12 mouse cellular contexts compared by ENCODE assay signal in genomic region chr6:83013444-83013843, GRCm38 (mm10). TPM values are rescaled to one million over a fixed set of nuclear protein-coding genes. Genes with fewer than 3 reads are reported as not detected.
DNase-seq lines count a peak whose midpoint lies in the region; ATAC-seq and TF ChIP-seq lines count a peak whose summit lies in the region.
"Had no signal": no experiment of that assay in that cellular context is flagged by ENCODE, and none has a peak within 500 bp of the region (broad histone marks: within the 10 kb centered on the region; RNA-seq: fewer than 3 reads in every experiment).

No protein-coding gene starts in this region.

- peaks cover 42% of the 10 kb centered on the region for H3K4me1 ChIP-seq in liver, embryonic 11.5 days (replicated peaks; ENCODE audit: control insufficient read depth, insufficient read depth, low read length)
- peaks cover 42 to 54% of the 10 kb centered on the region in 2 experiments for H3K4me1 ChIP-seq in MEL (ENCODE audit: control insufficient read depth in 1 of 2, insufficient read depth in 2 of 2, low read length in 2 of 2)
- H3K4me1 ChIP-seq: neural tube, embryonic 15.5 days had no signal

- H3K9me3 ChIP-seq in liver, embryonic 11.5 days (ENCODE audit: control insufficient read depth, low read length) = no peaks in the 10 kb centered on the region
- H3K9me3 ChIP-seq in MEL (replicated peaks; ENCODE audit: insufficient read depth, low read length) = no peaks in the 10 kb centered on the region
- H3K9me3 ChIP-seq: neural tube, embryonic 15.5 days had no signal

- no peak overlapping the region for H3K9ac ChIP-seq in liver, embryonic 11.5 days (ENCODE audit: low read depth, low read length)
- H3K9ac ChIP-seq in MEL (ENCODE audit: control insufficient read depth, low read depth, low read length, poor library complexity, severe bottlenecking) = peak overlapping the region; percentile 73
- H3K9ac ChIP-seq: neural tube, embryonic 15.5 days had no signal

- no peak overlapping the region for H3K4me3 ChIP-seq in liver, embryonic 11.5 days (ENCODE audit: low read depth, low read length)
- peak overlapping the region; percentile 3 to 6; a peak in 2 of 4 replicates for H3K4me3 ChIP-seq in MEL (ENCODE audit: control insufficient read depth in 1 of 2, insufficient read depth in 1 of 2, low read depth in 2 of 2, low read length in 2 of 2)
- H3K4me3 ChIP-seq: heart, adult 2 months; neural tube, embryonic 15.5 days had no signal

- WGBS in liver, embryonic 11.5 days = 77% methylated on average over 5 of the region's 5 CpGs

- no peak for DNase-seq in liver, embryonic 11.5 days (ENCODE audit: low spot score)
- DNase-seq in liver = no peak
- DNase-seq in MEL (ENCODE audit: low read depth, low spot score) = peak; percentile 72
- peak; percentile 65 for DNase-seq in induced T-regulatory cell, adult 2 months (ENCODE audit: low read depth)
- no peak for DNase-seq in layer of hippocampus, adult 9-11 months
- no peak for DNase-seq in urinary bladder, postnatal 25 days (ENCODE audit: low spot score)
- DNase-seq in urinary bladder, postnatal 4 days (ENCODE audit: low spot score in 2 of 2) = no peak
- DNase-seq: cerebellum, adult 9-10 months; heart, adult 2 months had no signal

- no peak for TF ChIP-seq RAD21 in MEL (IDR thresholded peaks at IDR 0.05; ENCODE audit: low read depth, low read length)

- H3K36me3 ChIP-seq in liver, embryonic 11.5 days (ENCODE audit: control insufficient read depth, insufficient read depth, low read length) = no peaks in the 10 kb centered on the region
- H3K36me3 ChIP-seq in MEL (ENCODE audit: control insufficient read depth in 1 of 2, insufficient read depth in 2 of 2, low read length in 2 of 2) = peaks cover 0 to 55% of the 10 kb centered on the region in 2 experiments; a peak in 2 of 4 replicates
- H3K36me3 ChIP-seq: neural tube, embryonic 15.5 days had no signal

- ATAC-seq in liver, embryonic 11.5 days (replicated peaks; ENCODE audit: low FRiP score) = no peak
- ATAC-seq in neutrophil, adult 5-6 weeks (ENCODE audit: extremely low read depth, insufficient number of reproducible peaks, low FRiP score, poor library complexity, severe bottlenecking) = peak; percentile 62; the same call in 1 of the 2 replicates
- ATAC-seq: hindbrain, embryonic 16.5 days had no signal

- H3K27me3 ChIP-seq in liver, embryonic 11.5 days (replicated peaks; ENCODE audit: control insufficient read depth, insufficient read depth, low read length) = no peaks in the 10 kb centered on the region
- no peaks in the 10 kb centered on the region for H3K27me3 ChIP-seq in MEL (ENCODE audit: control insufficient read depth in 1 of 2, insufficient read depth in 2 of 2, low read length in 2 of 2)
- H3K27me3 ChIP-seq: neural tube, embryonic 15.5 days had no signal

- peak overlapping the region; percentile 97 for H3K27ac ChIP-seq in liver, embryonic 11.5 days (ENCODE audit: low read depth, low read length)
- peak overlapping the region; percentile 99 for H3K27ac ChIP-seq in MEL (ENCODE audit: control insufficient read depth, low read depth, low read length)
- H3K27ac ChIP-seq: heart, adult 2 months; neural tube, embryonic 15.5 days had no signal

- H3K79me2 ChIP-seq in MEL (ENCODE audit: control insufficient read depth, insufficient read depth, low read length, poor library complexity) = peaks cover 3% of the 10 kb centered on the region

- no peak for TF ChIP-seq CTCF in MEL (IDR thresholded peaks at IDR 0.05 in 2 of 3, conservative IDR thresholded peaks at IDR 0.05 in 1 of 3; ENCODE audit: control insufficient read depth in 1 of 3, insufficient read depth in 1 of 3, low read depth in 2 of 3, low read length in 3 of 3, poor library complexity in 1 of 3, severe bottlenecking in 1 of 3)

- TF ChIP-seq EP300 in MEL (IDR thresholded peaks at IDR 0.05; ENCODE audit: low read depth in 1 of 2, low read length in 2 of 2) = peak in 1 of 2 experiments; percentile 24; a peak in 1 of 4 replicates

- peak in 1 of 2 experiments; percentile 49; a peak in 1 of 4 replicates for TF ChIP-seq POLR2A in MEL (IDR thresholded peaks at IDR 0.05; ENCODE audit: control insufficient read depth in 1 of 2, insufficient read depth in 1 of 2, low read depth in 1 of 2, low read length in 2 of 2, poor library complexity in 1 of 2)

- no peak overlapping the region; the same call in 1 of the 2 replicates for H3K4me2 ChIP-seq in liver, embryonic 11.5 days
- H3K4me2 ChIP-seq: neural tube, embryonic 15.5 days had no signal

TF ChIP-seq in MEL, 35 proteins besides CTCF, POLR2A, EP300 and RAD21 (continues in another document):
- no peak for TF ChIP-seq MYB (IDR thresholded peaks at IDR 0.05; ENCODE audit: low read depth, low read length)
- TF ChIP-seq NRF1 (IDR thresholded peaks at IDR 0.05; ENCODE audit: insufficient read depth, low read depth, low read length, poor library complexity, severe bottlenecking) = no peak
- TF ChIP-seq GABPA (IDR thresholded peaks at IDR 0.05; ENCODE audit: low read depth, low read length) = no peak
- TF ChIP-seq JUND (IDR thresholded peaks at IDR 0.05; ENCODE audit: low read depth, low read length) = no peak
- no peak for TF ChIP-seq MYC (IDR thresholded peaks at IDR 0.05; ENCODE audit: low read depth, low read length)
- no peak for TF ChIP-seq ZKSCAN1 (IDR thresholded peaks at IDR 0.05; ENCODE audit: low read depth, low read length)
- TF ChIP-seq HCFC1 (IDR thresholded peaks at IDR 0.05; ENCODE audit: low read depth, low read length) = no peak
- TF ChIP-seq ZMIZ1 (IDR thresholded peaks at IDR 0.05; ENCODE audit: low read depth, low read length) = no peak
- no peak for TF ChIP-seq RCOR1 (IDR thresholded peaks at IDR 0.05; ENCODE audit: low read depth, low read length)
- 0 out of 2 replicates have a peak, but pooled peaks have one; percentile 13 for TF ChIP-seq MAX (IDR thresholded peaks at IDR 0.05; ENCODE audit: low read length)
- no peak for TF ChIP-seq TAL1 (IDR thresholded peaks at IDR 0.05; ENCODE audit: low read length)
- TF ChIP-seq UBTF (IDR thresholded peaks at IDR 0.05; ENCODE audit: borderline replicate concordance, insufficient read depth, low read depth, low read length) = no peak
- no peak for TF ChIP-seq CHD2 (IDR thresholded peaks at IDR 0.05; ENCODE audit: low read length)
- no peak for TF ChIP-seq USF2 (IDR thresholded peaks at IDR 0.05; ENCODE audit: borderline replicate concordance in 1 of 2, insufficient read depth in 1 of 2, low read depth in 1 of 2, low read length in 2 of 2)
- TF ChIP-seq SIN3A (IDR thresholded peaks at IDR 0.05; ENCODE audit: low read length) = 0 out of 2 replicates have a peak, but pooled peaks have one; percentile 40
- peak; percentile 25 for TF ChIP-seq MXI1 (IDR thresholded peaks at IDR 0.05; ENCODE audit: low read depth, low read length)
- TF ChIP-seq ZNF384 (IDR thresholded peaks at IDR 0.05; ENCODE audit: low read depth, low read length) = no peak
- TF ChIP-seq ZC3H11A (IDR thresholded peaks at IDR 0.05; ENCODE audit: low read depth, low read length) = no peak
- no peak for TF ChIP-seq MEF2A (IDR thresholded peaks at IDR 0.05; ENCODE audit: extremely low read depth, insufficient replicate concordance, low read depth, low read length, poor library complexity, severe bottlenecking)
- no peak for TF ChIP-seq KAT2A (conservative IDR thresholded peaks at IDR 0.05; ENCODE audit: low read depth, low read length)
- no peak for TF ChIP-seq SMC3 (IDR thresholded peaks at IDR 0.05; ENCODE audit: low read depth, low read length)
- no peak for TF ChIP-seq BHLHE40 (IDR thresholded peaks at IDR 0.05; ENCODE audit: borderline replicate concordance, low read depth, low read length)
- TF ChIP-seq NELFE (IDR thresholded peaks at IDR 0.05; ENCODE audit: low read depth, low read length) = peak; percentile 44
- no peak for TF ChIP-seq CHD1 (IDR thresholded peaks at IDR 0.05; ENCODE audit: low read depth, low read length)
- TF ChIP-seq ETS1 (IDR thresholded peaks at IDR 0.05; ENCODE audit: low read depth, low read length) = 0 out of 2 replicates have a peak, but pooled peaks have one; percentile 32
- no peak for TF ChIP-seq POLR2AphosphoS2 (IDR thresholded peaks at IDR 0.05; ENCODE audit: low read length)
- no peak for TF ChIP-seq USF1 (IDR thresholded peaks at IDR 0.05; ENCODE audit: low read depth, low read length)

RNA-seq across cellular contexts. Expression of gene Dok1, which starts 19.8 kb away (rescaled TPM):
- 12.6 and 17.2 TPM in 2 replicates for polyA plus RNA-seq in liver, embryonic 11.5 days (2014; fragmentation: Nextera tagmentation; extraction: Ambion mirVana)
- total RNA-seq in MEL (2012; rRNA removed) = 17.9 and 18.7 TPM in 2 replicates
- 10 to 100 TPM in 1 of 2 experiments, not detected in 1; 22.3 TPM for polyA plus RNA-seq in MEL (2012; ENCODE audit: insufficient read depth in 1 of 2, insufficient read length in 2 of 2, low read depth in 1 of 2, low replicate concordance in 2 of 2, missing spikeins in 1 of 2)
- 20.7 and 25.4 TPM in 2 replicates for total RNA-seq in neutrophil, adult 5-6 weeks (2017)

RNA-seq across cellular contexts. Expression of gene Loxl3, which starts 20.5 kb away (rescaled TPM):
- polyA plus RNA-seq in liver, embryonic 11.5 days (2014; fragmentation: Nextera tagmentation; extraction: Ambion mirVana) = 5.0 and 6.2 TPM in 2 replicates
- 0.77 and 0.78 TPM in 2 replicates for total RNA-seq in MEL (2012; rRNA removed)
- polyA plus RNA-seq in MEL (2012; ENCODE audit: insufficient read depth in 1 of 2, insufficient read length in 2 of 2, low read depth in 1 of 2, low replicate concordance in 2 of 2, missing spikeins in 1 of 2) = 1 to 10 TPM in 1 of 2 experiments, not detected in 1; 1.0 TPM
- total RNA-seq in neutrophil, adult 5-6 weeks (2017) = 0.47 and 0.74 TPM in 2 replicates

RNA-seq across cellular contexts. Expression of gene Aup1, which starts 40.9 kb away (rescaled TPM):
- 220 and 230 TPM in 2 replicates for polyA plus RNA-seq in liver, embryonic 11.5 days (2014; fragmentation: Nextera tagmentation; extraction: Ambion mirVana)
- total RNA-seq in MEL (2012; rRNA removed) = 206 and 259 TPM in 2 replicates
- polyA plus RNA-seq in MEL (2012; ENCODE audit: insufficient read depth in 1 of 2, insufficient read length in 2 of 2, low read depth in 1 of 2, low replicate concordance in 2 of 2, missing spikeins in 1 of 2) = 100 to 1,000 TPM in 1 of 2 experiments, not detected in 1; 500 TPM
- total RNA-seq in neutrophil, adult 5-6 weeks (2017) = 221 and 242 TPM in 2 replicates

RNA-seq across cellular contexts. Expression of gene Htra2, which starts 41.6 kb away (rescaled TPM):
- 102 and 103 TPM in 2 replicates for polyA plus RNA-seq in liver, embryonic 11.5 days (2014; fragmentation: Nextera tagmentation; extraction: Ambion mirVana)
- 95.1 and 107 TPM in 2 replicates for total RNA-seq in MEL (2012; rRNA removed)
- polyA plus RNA-seq in MEL (2012; ENCODE audit: insufficient read depth in 1 of 2, insufficient read length in 2 of 2, low read depth in 1 of 2, low replicate concordance in 2 of 2, missing spikeins in 1 of 2) = 100 to 1,000 TPM in 1 of 2 experiments, not detected in 1; 133 TPM
- 33.3 and 36.1 TPM in 2 replicates for total RNA-seq in neutrophil, adult 5-6 weeks (2017)

RNA-seq across cellular contexts. Expression of gene Dqx1, which starts 44.2 kb away (rescaled TPM):
- polyA plus RNA-seq in liver, embryonic 11.5 days (2014; fragmentation: Nextera tagmentation; extraction: Ambion mirVana) = 6.1 and 6.2 TPM in 2 replicates
- total RNA-seq in MEL (2012; rRNA removed) = 1.3 TPM in 2 replicates
- polyA plus RNA-seq in MEL (2012; ENCODE audit: insufficient read depth in 1 of 2, insufficient read length in 2 of 2, low read depth in 1 of 2, low replicate concordance in 2 of 2, missing spikeins in 1 of 2) = 1 to 10 TPM in 1 of 2 experiments, not detected in 1; 3.4 TPM
- 2.5 and 4.3 TPM in 2 replicates for total RNA-seq in neutrophil, adult 5-6 weeks (2017)

Comparison
In these comparisons a context has a peak if more than half of its experiments do, and no peak if none do; other contexts are left out.
1. DNase-seq: peak in MEL (single experiment) and induced T-regulatory cell, adult 2 months (single experiment); none in liver, embryonic 11.5 days (single experiment), liver (single experiment), layer of hippocampus, adult 9-11 months (single experiment), urinary bladder, postnatal 25 days (single experiment) and urinary bladder, postnatal 4 days (0 of 2).